Mouse (Mus musculus) small intestine, adult 2 months (tissue): ENCODE data around the gene Pidd1.

Experiments
- CTCF ChIP-seq: fragments of 200-500 bp; IDR thresholded peaks from 2 replicates; pipeline ENCODE4 v1.5.1; 2012; ENCODE audit warnings: low read depth, mild to moderate bottlenecking, control low read depth, inconsistent platforms, low read length, moderate library complexity, mixed read lengths; ENCODE audit not compliant: insufficient replicate concordance, insufficient read length; ENCODE audit errors: extremely low read depth
- POLR2A ChIP-seq: fragments of 200-500 bp; IDR thresholded peaks from 2 replicates; pipeline ENCODE4 v1.6.1; 2012; ENCODE audit warnings: low read depth, mild to moderate bottlenecking, control low read depth, inconsistent platforms, low read length, moderate library complexity

- TF ChIP-seq CTCF (no peak), POLR2A (no peak)
Measured at GRCm38 (mm10) chr7:141438201-141438968, 5.4 kb downstream of the Pidd1 start.
